Mouse (Mus musculus) bone marrow, adult 2 months (tissue): ENCODE measurements around the gene Fgfr2.

Experiments used
- CTCF ChIP-seq: fragments of 200-500 bp; IDR thresholded peaks from 2 replicates; pipeline ENCODE4 v1.5.1; 2011; ENCODE audit warnings: low read length, control low read depth; ENCODE audit not compliant: control insufficient read depth, insufficient read depth
- POLR2A ChIP-seq: fragments of 200-500 bp; IDR thresholded peaks from 2 replicates; pipeline ENCODE4 v1.6.1; 2011; ENCODE audit warnings: low read depth, mild to moderate bottlenecking, control low read depth, low read length, borderline replicate concordance; ENCODE audit not compliant: control insufficient read depth

DNA sequence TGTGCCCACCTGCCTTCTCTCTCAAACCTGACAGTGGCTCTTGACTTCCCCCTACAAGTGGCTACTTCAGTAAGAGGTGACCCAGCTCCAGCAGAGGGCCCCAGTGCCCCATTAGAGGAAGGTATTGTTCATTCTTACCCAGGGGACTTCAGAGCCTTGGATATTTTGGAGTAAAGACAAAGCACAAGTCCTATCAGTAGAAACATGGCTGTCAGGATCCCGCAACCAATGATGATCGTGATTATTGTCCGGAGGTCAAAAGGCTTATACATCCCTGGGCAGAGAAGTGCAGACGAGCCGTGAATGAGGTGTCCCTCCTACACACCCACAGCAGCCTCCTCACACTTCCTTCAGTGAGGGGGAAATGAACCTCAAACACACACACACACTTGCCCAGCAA, 1796.1 kb downstream of the Fgfr2 start:
- no peak for TF ChIP-seq CTCF
- no peak for TF ChIP-seq POLR2A
